Mouse (Mus musculus) left cerebral cortex, adult 2 months (tissue): ENCODE measurements at regions not wholly inside any gene's neighbourhood (a gene's known extent, or its start where the extent isn't known, plus 50 kb on each side); places are given as distances from the start of the nearest gene placed in this dataset.

Experiments
- DNase-seq, 2 experiments: peaks; one replicate each; pipeline ENCODE4 v3.0.0; 2021 to 2022; ENCODE audit warnings: low spot score in 2 of 2, mixed read lengths in 1 of 2; ENCODE audit errors: extremely low spot score in 1 of 2
- H3K27ac ChIP-seq: fragments of 200-600 bp; 2 replicates; pipeline ENCODE4 v1.8.1; 2022
- H3K4me3 ChIP-seq: fragments of 200-600 bp; 2 replicates; pipeline ENCODE4 v1.8.1; 2022
- CTCF ChIP-seq: fragments of 200-600 bp; IDR thresholded peaks from 2 replicates; pipeline ENCODE4 v1.8.1; 2022; ENCODE audit warnings: antibody characterized with exemption, mild to moderate bottlenecking, moderate library complexity
- intact Hi-C: fragments of 180-260 bp; cut with DNase I; formaldehyde crosslinking; loops from one replicate; pipeline ENCODE4 v1.15.1; 2025

DNA sequence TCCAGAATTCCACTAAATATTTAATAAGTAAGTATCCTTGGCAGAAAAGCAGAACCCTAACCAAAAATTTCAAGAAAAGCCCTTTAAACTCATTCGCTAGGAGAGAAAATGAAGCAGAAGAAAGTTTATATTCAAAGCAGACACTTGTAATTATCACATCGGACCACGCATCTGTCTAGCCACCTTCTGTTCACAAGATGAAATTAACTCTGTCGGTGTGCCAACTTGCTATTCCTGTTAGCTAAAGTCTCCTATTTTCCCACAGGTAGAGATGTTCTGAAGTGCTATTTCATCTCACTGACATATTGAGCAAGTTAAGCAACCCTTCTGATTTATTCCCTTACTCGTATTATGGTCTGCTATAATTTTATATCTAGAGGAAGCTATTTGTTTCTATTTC, 239.1 kb upstream of the Gria3 start:
- intact Hi-C loops = no loop called here
- TF ChIP-seq CTCF = no peak
- Histone ChIP-seq H3K4me3 (no peak overlapping the region), H3K27ac (no peak overlapping the region)
- peak in 1 of 2 experiments; percentile 15 for DNase-seq
